Mouse (Mus musculus): Measurements from ENCODE around the gene Myo10.

The Myo10 gene

GRCm38 (mm10) chr15:25652933-25653332, 30.6 kb downstream of the Myo10 start:
- no peak for DNase-seq

- no peak for DNase-seq
These were observed 31.4 kb downstream of the Myo10 start for GRCm38 (mm10) chr15:25653680-25654079.

DNA sequence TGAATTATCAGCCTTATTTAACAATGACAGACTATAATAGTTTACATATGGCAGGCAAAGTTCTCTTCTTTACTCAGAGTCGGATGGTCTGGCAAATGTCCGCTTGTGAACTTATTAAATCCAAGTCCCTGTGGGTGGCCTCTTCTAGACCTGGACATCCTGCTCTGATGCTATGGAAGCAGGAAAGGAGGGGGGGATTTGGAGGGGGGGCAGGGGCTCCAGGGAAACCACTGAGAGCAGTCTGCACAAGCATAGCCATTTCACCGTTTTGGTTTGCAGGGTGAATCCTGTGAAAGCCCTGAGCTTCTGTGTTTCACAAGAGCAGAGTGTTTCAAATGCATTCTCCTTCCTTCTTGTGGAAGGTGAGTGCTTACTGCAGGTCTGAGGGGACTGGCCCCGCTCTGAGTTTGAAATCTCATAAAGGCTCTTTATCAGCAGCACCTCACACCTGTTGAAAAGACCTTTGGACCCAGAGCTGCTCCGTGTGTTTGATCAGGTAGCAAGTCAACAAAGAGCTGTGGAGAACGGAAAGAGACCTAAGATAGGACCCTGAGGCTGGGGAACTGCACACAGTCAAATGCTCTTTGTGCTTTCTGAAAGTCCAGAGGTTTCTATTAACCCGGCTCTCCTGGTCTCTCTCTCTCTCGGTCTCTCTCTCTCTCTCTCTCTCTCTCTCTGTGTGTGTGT, 40.7 kb downstream of the Myo10 start:
- DNase-seq = no peak

DNA sequence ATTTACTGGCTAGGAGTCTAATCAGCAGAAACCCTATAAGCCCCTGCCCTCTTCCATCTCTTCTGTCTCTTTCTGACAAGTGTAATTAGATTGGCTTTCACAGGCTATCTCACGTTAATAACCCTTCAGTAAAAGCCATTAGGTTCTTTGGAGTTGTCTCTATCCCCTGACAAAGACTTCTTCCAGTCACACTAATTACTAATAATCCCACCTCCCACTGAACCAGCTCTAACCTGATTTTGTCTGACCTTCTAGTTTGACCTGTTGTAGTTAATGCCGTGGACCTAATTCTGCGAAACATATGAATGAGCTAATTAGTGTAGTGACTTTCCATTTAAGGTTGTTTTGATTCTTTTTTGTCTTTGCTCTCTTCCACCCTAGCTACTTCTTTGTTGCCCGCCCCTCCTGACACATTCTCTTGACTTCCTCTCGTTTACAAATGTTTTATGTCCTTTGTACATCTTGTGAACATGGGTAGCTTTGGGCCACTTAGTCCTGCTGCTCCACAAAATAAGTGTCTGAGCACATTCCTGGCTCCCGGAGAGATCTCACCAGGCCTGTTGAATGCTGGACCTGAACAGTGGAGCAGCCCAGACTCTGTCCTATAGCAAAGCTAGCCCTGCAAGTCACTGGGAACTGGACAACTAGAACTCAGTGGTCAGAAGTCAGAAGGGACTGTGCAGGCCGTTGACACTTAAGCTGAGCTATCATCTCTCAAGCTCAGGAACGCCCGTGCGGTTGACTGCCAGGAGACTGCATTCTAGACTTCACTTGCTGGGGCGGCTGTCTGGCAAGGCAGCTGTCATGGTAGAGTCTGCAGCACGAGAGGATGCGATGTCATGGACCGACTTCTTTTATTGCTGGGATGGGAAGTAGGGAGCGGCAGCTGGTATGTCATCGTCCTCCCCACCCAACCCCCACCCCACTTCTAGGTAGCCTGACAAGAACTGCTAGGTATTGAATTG, 47.2 kb downstream of the Myo10 start:
- no peak for DNase-seq

DNA sequence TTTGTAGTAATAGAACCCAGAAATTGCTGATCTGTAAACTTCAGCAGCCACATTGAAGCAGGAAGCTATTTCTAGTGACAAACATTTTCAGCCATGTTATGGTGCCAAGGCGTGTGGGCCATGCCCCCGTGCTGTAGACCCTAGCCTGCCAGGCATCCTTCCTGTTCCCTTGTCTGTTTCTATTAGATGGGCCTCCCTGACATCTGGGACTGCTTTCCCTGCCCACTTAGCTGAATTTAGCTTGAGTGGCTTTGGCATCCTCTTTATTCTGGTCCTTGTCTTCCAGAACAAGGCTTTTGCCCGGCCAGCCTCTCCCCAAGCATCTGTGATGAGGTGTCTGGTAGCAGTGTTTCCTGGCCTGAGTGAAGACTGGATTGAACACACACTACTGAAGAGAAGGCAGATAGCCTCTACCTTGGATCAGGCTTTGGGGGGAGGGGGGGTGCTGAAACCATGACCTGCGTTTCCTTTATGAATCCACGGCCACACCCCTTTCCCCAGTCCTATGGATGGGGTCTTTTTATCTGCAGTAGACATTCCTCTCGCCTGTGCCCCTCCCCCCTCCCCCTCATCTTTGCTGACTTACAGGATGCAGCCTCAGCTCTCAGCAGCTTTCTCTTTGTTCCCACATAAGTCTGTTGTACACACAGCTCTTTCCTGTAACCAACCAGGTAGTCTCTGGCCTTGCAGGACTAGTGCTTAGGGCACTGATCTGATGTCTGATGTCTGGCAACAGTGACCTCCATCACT, 51.1 kb downstream of the Myo10 start:
- DNase-seq = no peak

GRCm38 (mm10) chr15:25674099-25674931, 52.0 kb downstream of the Myo10 start:
- DNase-seq = no peak

DNA sequence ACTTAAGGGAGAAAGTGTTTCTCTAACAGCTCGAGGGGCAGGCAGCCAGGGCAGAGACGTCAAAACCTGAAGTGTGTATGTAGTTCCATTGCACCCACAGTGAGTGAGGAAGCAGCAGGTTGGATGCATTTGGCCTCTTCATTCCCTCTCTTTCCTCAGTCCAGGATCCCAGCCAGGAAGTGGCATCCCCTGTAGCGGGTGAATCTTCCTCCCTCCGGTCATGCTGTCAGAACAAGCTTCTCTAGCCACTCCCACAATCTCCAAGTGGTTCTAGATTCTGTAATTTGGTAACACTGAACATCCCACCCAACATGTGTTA, 52.6 kb downstream of the Myo10 start:
- no peak for DNase-seq

DNA sequence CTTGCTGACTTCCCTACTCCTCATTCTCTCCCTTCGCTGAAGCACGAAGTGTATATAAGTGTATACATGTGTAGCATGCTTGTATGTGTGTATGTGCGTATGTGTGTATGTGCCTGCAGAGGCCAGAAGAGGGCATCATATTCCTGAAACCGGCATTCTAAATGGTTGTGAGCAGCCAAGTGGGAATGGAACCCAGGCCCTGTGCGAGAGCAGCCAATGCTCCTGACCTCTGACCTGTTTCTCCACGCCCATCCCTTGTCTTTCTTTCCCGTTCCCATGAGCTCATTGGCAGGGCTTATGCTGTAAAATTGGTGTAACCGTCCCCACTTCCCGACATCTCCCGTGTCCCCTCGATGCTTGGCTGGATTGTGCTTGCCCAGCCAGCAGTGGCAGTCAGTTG, 53.0 kb downstream of the Myo10 start:
- DNase-seq = no peak

- DNase-seq = peak; percentile 45
These were observed 53.9 kb downstream of the Myo10 start for GRCm38 (mm10) chr15:25676056-25676785.

- DNase-seq = no peak
These were observed 56.8 kb downstream of the Myo10 start for GRCm38 (mm10) chr15:25679081-25679480.

GRCm38 (mm10) chr15:25679616-25680015, 57.3 kb downstream of the Myo10 start:
- no peak for DNase-seq

DNA sequence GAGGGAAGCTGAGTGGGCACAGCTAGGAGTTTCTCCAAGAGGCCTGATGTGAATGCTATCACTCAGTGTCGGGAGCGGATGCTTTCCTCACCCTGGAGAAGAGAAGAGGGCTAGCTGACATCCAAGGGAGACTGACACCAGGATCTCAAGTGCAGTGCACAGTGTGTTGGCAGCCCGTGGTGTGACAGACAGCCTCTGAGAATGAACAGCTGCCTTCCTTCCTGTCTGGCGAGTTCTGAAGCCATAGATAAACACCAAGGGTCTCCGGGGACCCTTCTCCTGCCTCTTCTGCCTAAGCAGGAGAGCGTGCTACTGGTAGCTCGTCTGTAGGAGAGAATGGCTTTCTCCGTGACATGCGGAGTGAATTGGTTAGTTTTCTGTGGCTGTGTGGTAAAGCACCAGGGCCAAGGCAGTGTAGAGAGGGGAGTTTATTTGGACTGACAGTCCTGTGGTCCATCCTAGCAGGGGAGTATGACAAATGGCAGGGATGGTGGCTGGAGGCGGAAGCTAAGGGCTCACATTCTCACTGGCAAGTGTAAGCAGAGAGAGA, 58.0 kb downstream of the Myo10 start:
- no peak for DNase-seq

DNA sequence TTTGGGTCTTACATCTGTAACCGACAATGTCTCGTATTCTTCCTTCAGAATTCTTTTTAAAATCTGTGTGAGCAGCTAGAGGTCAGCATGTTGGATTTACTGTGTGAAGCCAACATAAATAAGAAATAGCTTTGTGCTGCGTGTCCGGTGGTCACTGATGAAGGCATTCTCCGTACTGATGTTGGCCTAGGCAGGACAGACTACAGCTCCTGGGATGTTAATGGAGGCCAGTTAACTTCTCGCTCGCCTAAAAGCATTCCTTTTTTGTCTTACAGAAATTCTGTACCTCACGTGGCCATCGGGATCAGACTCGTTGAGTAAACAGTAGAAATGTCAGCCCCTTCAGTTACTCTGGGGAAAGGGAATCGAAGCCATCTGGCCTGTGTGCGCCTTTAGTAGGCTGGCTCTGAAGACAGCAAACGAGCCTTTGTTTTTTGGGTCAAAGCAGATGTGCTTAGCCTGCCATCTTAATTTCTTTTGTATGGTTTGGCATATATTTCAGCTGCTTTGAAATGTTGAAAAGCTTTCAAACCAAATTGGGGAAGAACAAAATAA, 60.7 kb downstream of the Myo10 start:
- no peak for DNase-seq

- DNase-seq = no peak
These were observed 62.9 kb downstream of the Myo10 start for GRCm38 (mm10) chr15:25685186-25685585.

DNA sequence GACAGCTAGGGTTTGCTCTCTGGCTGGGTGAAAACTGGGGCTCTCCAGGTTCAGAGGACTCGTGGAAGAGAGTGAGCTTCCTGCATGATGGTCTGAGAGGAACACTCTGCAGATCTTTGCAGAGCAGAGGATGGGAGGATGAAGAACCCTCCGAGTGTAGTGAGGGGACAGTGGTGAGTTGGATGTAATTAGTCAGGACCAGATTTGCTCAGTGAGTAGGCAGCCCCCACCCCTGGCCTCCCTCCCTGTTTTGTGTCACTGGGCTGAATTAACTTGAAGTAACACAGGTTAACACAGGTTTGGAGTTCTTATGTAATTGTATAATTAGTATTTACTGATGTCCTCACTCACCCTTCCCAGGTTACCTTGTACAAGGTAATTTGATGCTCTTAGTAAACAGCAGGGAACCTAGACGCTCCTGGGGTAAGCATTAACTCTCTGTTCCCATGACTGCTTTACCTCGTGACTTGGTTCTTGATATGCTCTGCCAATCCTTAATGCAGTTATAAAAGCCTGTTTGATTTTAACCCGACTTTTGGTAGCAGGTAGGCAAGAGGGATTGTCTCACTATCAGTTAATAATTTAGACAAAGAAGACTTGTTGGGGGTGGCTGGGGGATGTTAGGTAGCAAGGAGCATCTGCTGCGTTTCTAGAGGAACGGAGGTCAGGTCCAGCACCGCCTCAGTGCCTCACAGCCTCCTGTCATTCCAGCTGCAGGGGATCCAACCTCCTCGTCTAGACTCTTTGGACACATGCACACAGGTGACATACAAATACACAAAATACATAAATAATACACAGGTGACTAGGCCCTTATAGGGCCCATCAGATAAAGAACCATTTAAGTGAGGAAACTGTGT, 66.3 kb downstream of the Myo10 start:
- DNase-seq = no peak

DNA sequence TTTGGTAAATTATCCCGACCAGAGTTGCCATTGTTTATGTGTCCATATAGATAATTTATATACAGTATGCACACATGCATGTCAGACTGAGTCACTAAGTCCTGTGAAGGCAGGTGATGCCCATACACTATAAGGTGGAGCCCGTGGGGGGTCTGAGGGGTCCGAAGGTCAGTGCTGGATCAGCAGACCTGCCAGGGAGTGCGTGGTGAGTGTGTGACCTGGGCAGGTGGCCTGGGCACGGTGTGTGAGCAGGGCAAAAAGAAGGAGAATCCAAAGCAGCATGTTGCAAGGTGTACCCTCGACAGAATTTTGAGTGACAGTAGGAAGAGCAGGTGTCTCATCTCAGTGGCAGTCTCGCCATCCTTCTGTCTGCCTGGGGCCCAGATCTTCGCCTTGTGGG, 67.2 kb downstream of the Myo10 start:
- no peak for DNase-seq

- no peak for DNase-seq
These were observed 67.9 kb downstream of the Myo10 start for GRCm38 (mm10) chr15:25690066-25690745.

GRCm38 (mm10) chr15:25690746-25691105, 68.4 kb downstream of the Myo10 start:
- no peak for DNase-seq

DNA sequence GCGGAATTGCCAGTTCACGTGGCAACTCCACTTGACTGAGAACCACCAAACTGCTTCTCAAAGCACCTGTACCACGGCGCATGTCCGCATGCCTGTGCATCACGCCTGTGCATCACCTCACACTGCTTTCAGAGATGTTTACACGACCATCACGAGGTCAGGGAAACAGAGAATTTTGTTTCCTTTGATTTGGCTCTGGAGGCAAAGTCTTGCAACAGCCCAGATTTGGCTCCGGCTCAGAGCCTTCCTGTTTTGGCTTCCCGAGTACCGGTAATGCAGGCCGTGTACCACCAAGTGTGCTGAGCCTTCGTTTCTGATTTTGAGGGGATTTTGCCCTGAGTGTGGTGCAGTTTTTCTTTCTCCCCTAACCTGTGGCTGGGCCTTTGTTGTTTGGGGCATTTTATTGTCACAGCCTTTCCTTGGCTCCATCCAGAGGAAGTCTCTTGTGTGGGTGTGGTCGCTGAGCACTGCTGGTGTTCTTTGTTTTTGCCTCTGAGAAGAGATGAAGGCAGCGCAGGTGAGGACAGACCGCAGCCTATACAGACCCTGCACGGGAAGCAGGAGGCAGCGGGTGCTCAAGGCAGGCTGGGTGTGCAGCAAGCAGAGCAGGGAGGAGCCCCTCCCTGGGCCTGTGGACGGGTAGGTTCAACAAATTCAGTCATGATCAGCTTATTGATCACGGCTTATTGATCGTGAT, 70.1 kb downstream of the Myo10 start:
- DNase-seq = no peak
